Mouse (Mus musculus) stomach, embryonic 16.5 days (tissue): ENCODE measurements at regions not wholly inside any gene's neighbourhood (a gene's known extent, or its start where the extent isn't known, plus 50 kb on each side); places are given as distances from the start of the nearest gene placed in this dataset.
A peak's percentile ranks its signal among the peaks of the same experiment; 100 is the strongest.

ENCODE experiments used
- ATAC-seq: fragments of 200-750 bp; cut with Nextera tagmentation; 2 replicates; pipeline ENCODE4 v1.8.0; 2017; ENCODE audit warnings: moderate number of reproducible peaks, moderate TSS enrichment; ENCODE audit not compliant: insufficient read depth, low FRiP score
- H3K27ac ChIP-seq: fragments of 300-500 bp; sonication (generic); 2 replicates; pipeline ENCODE4 v1.5.1; 2014; ENCODE audit warnings: low read length
- H3K27me3 ChIP-seq: fragments of 300-500 bp; sonication (generic); 2 replicates; pipeline ENCODE4 v1.6.1; 2014; ENCODE audit warnings: low read length, control low read depth, mixed read lengths; ENCODE audit not compliant: control insufficient read depth, insufficient read depth
- H3K36me3 ChIP-seq: fragments of 300-500 bp; sonication (generic); 2 replicates; pipeline ENCODE4 v1.6.1; 2014; ENCODE audit warnings: low read length; ENCODE audit not compliant: control insufficient read depth, insufficient read depth
- H3K4me1 ChIP-seq: fragments of 300-500 bp; sonication (generic); 2 replicates; pipeline ENCODE4 v1.6.1; 2014; ENCODE audit warnings: low read length, control low read depth, mixed read lengths; ENCODE audit not compliant: control insufficient read depth, insufficient read depth
- H3K4me2 ChIP-seq: fragments of 300-500 bp; sonication (generic); 2 replicates; pipeline ENCODE4 v1.6.1; 2014; ENCODE audit warnings: low read depth, low read length, mixed read lengths
- H3K4me3 ChIP-seq: fragments of 300-500 bp; sonication (generic); replicated peaks from 2 replicates; pipeline ENCODE4 v1.5.1; 2014; ENCODE audit warnings: mild to moderate bottlenecking, low read length
- H3K9ac ChIP-seq: fragments of 300-500 bp; sonication (generic); 2 replicates; pipeline ENCODE4 v1.6.1; 2014; ENCODE audit warnings: low read length
- H3K9me3 ChIP-seq: fragments of 300-500 bp; sonication (generic); replicated peaks from 2 replicates; pipeline ENCODE4 v1.6.1; 2016; ENCODE audit warnings: low read length, control low read depth; ENCODE audit not compliant: control insufficient read depth
- WGBS: fragments of 180-500 bp; shearing (Covaris S2); extraction: QIAGEN DNeasy Blood & Tissue Kit; methylation state at CpG from one replicate; pipeline ENCODE4 v1.1.7; 2014; 5-methylcytosine and 5-hydroxymethylcytosine counted together

- 47% methylated on average over 23 of the region's 23 CpGs for WGBS
- Histone ChIP-seq H3K4me3 (no peak overlapping the region), H3K27ac (no peak overlapping the region), H3K27me3 (no peaks in the 10 kb centered on the region), H3K36me3 (no peaks in the 10 kb centered on the region), H3K9ac (no peak overlapping the region), H3K9me3 (no peaks in the 10 kb centered on the region), H3K4me1 (peaks cover 14% of the 10 kb centered on the region; the same call in 1 of the 2 replicates), H3K4me2 (peak overlapping the region; percentile 8; the same call in 1 of the 2 replicates)
- ATAC-seq, result no peak
Measured at GRCm38 (mm10) chr3:153084226-153085095, 102.4 kb upstream of the St6galnac5 start.

GRCm38 (mm10) chr3:153080371-153080770, 98.3 kb upstream of the St6galnac5 start:
- H3K9ac ChIP-seq, result no peak overlapping the region
- no peaks in the 10 kb centered on the region for H3K36me3 ChIP-seq
- no peaks in the 10 kb centered on the region for H3K9me3 ChIP-seq
- H3K27ac ChIP-seq, result no peak overlapping the region
- peaks cover 11% of the 10 kb centered on the region; the same call in 1 of the 2 replicates for H3K4me1 ChIP-seq
- 76% methylated on average over 3 of the region's 3 CpGs for WGBS
- no peak overlapping the region for H3K4me2 ChIP-seq
- no peak overlapping the region for H3K4me3 ChIP-seq
- H3K27me3 ChIP-seq, result no peaks in the 10 kb centered on the region
- ATAC-seq, result no peak

GRCm38 (mm10) chr3:153077846-153078703, 96.0 kb upstream of the St6galnac5 start:
- Histone ChIP-seq H3K9me3 (no peaks in the 10 kb centered on the region), H3K4me3 (no peak overlapping the region), H3K27ac (no peak overlapping the region), H3K27me3 (no peaks in the 10 kb centered on the region), H3K4me2 (no peak overlapping the region), H3K36me3 (no peaks in the 10 kb centered on the region), H3K4me1 (no peaks in the 10 kb centered on the region), H3K9ac (no peak overlapping the region)
- no peak for ATAC-seq
- 63% methylated on average over 14 of the region's 14 CpGs for WGBS

GRCm38 (mm10) chr3:153072200-153072919, 90.3 kb upstream of the St6galnac5 start:
- Histone ChIP-seq H3K36me3 (no peaks in the 10 kb centered on the region), H3K9me3 (no peaks in the 10 kb centered on the region), H3K27me3 (no peaks in the 10 kb centered on the region), H3K27ac (no peak overlapping the region), H3K4me2 (no peak overlapping the region), H3K9ac (no peak overlapping the region), H3K4me3 (no peak overlapping the region), H3K4me1 (no peaks in the 10 kb centered on the region)
- 60% methylated on average over 10 of the region's 10 CpGs for WGBS
- ATAC-seq, result no peak

GRCm38 (mm10) chr3:153071549-153071948, 89.5 kb upstream of the St6galnac5 start:
- Histone ChIP-seq H3K27me3 (no peaks in the 10 kb centered on the region), H3K27ac (no peak overlapping the region), H3K9ac (no peak overlapping the region; the same call in 1 of the 2 replicates), H3K9me3 (no peaks in the 10 kb centered on the region), H3K4me1 (no peaks in the 10 kb centered on the region), H3K36me3 (no peaks in the 10 kb centered on the region), H3K4me2 (no peak overlapping the region), H3K4me3 (no peak overlapping the region)
- no peak for ATAC-seq
- WGBS, result 83% methylated on average over 8 of the region's 8 CpGs

GRCm38 (mm10) chr3:153071123-153071522, 89.1 kb upstream of the St6galnac5 start:
- Histone ChIP-seq H3K27ac (no peak overlapping the region), H3K9ac (no peak overlapping the region), H3K4me3 (no peak overlapping the region), H3K4me1 (no peaks in the 10 kb centered on the region), H3K27me3 (no peaks in the 10 kb centered on the region), H3K9me3 (no peaks in the 10 kb centered on the region), H3K4me2 (no peak overlapping the region), H3K36me3 (no peaks in the 10 kb centered on the region)
- ATAC-seq, result no peak
- 79% methylated on average over 3 of the region's 3 CpGs for WGBS

GRCm38 (mm10) chr3:153065890-153066289, 83.8 kb upstream of the St6galnac5 start:
- Histone ChIP-seq H3K27ac (no peak overlapping the region), H3K4me2 (no peak overlapping the region), H3K36me3 (no peaks in the 10 kb centered on the region), H3K27me3 (no peaks in the 10 kb centered on the region), H3K4me1 (no peaks in the 10 kb centered on the region), H3K4me3 (no peak overlapping the region), H3K9ac (no peak overlapping the region), H3K9me3 (no peaks in the 10 kb centered on the region)
- 76% methylated on average over 3 of the region's 3 CpGs for WGBS
- no peak for ATAC-seq

GRCm38 (mm10) chr3:153053163-153053562, 71.1 kb upstream of the St6galnac5 start:
- Histone ChIP-seq H3K27me3 (no peaks in the 10 kb centered on the region), H3K4me2 (no peak overlapping the region), H3K4me3 (no peak overlapping the region), H3K9me3 (no peaks in the 10 kb centered on the region), H3K9ac (no peak overlapping the region), H3K36me3 (no peaks in the 10 kb centered on the region), H3K27ac (no peak overlapping the region), H3K4me1 (no peaks in the 10 kb centered on the region)
- no peak for ATAC-seq
- WGBS, result 93% methylated on average over 3 of the region's 3 CpGs
